Mouse (Mus musculus) myocyte (in vitro differentiated cells): Measurements from ENCODE around the gene Strip1.

Source experiments
- MYOG ChIP-seq, 3 experiments: IDR thresholded peaks; one replicate each; pipeline ENCODE4 v1.6.1; 2011; ENCODE audit warnings: control low read depth in 2 of 3, low read depth in 2 of 3, mild to moderate bottlenecking in 2 of 3; ENCODE audit not compliant: insufficient read length in 2 of 3, control insufficient read depth in 1 of 3, insufficient read depth in 1 of 3
- POLR2A ChIP-seq: IDR thresholded peaks from one replicate; pipeline ENCODE4 v1.6.1; 2011; ENCODE audit warnings: low read depth, mild to moderate bottlenecking, control low read depth, moderate library complexity; ENCODE audit not compliant: insufficient read length
- TCF12 ChIP-seq: IDR thresholded peaks from one replicate; pipeline ENCODE4 v1.6.1; 2011; ENCODE audit warnings: mild to moderate bottlenecking, control low read depth; ENCODE audit not compliant: poor library complexity, insufficient read depth, severe bottlenecking

GRCm38 (mm10) chr3:107609376-107609775 is 22.1 kb downstream of the Strip1 start:
- TF ChIP-seq POLR2A = no peak
- TF ChIP-seq MYOG (IDR thresholded peaks at IDR 0.05; ENCODE audit: control insufficient read depth in 1 of 3, insufficient read depth in 1 of 3, insufficient read length in 2 of 3, low read depth in 2 of 3) = no peak
- TF ChIP-seq TCF12 = no peak
